Mouse (Mus musculus) myocyte (in vitro differentiated cells): Measurements from ENCODE around the gene Htr1f.

Source experiments
- POLR2A ChIP-seq: IDR thresholded peaks from one replicate; pipeline ENCODE4 v1.6.1; 2011; ENCODE audit warnings: low read depth, mild to moderate bottlenecking, control low read depth, moderate library complexity; ENCODE audit not compliant: insufficient read length
- POLR2AphosphoS2 ChIP-seq: IDR thresholded peaks from one replicate; pipeline ENCODE4 v1.6.1; 2011; ENCODE audit warnings: low read depth, control low read depth; ENCODE audit not compliant: insufficient read length
- SRF ChIP-seq: IDR thresholded peaks from one replicate; pipeline ENCODE4 v1.6.1; 2011; ENCODE audit warnings: low read depth; ENCODE audit not compliant: control insufficient read depth, insufficient read length
- TCF12 ChIP-seq: IDR thresholded peaks from one replicate; pipeline ENCODE4 v1.6.1; 2011; ENCODE audit warnings: mild to moderate bottlenecking, control low read depth; ENCODE audit not compliant: poor library complexity, insufficient read depth, severe bottlenecking

DNA sequence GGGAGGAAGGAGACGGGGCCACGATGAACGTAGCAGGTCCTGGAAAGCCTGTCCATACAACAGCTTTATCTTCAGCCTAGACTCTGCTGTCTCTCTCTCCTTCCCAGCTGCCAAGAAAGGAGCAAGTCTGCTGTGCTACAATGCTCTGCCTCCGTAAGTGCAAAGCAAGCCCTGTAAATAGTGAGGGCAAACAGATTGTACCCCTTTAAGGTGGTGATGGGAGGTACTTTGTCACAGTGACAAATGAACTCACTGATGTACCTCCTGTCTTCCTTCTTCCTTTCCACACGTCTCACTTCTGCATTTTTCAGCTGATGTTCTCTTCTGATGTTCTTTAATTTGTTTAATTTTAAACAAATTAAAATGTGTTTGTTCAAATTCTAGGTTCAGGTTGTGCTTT is 221.8 kb downstream of the Htr1f start:
- TF ChIP-seq TCF12 (no peak), POLR2A (no peak), POLR2AphosphoS2 (no peak), SRF (no peak)
